Mouse (Mus musculus) MEL (cell line): Measurements from ENCODE around the gene Cnih3.

Experiments used
- JUND ChIP-seq: IDR thresholded peaks from 2 replicates; pipeline ENCODE4 v1.6.1; 2011; ENCODE audit warnings: low read depth, mild to moderate bottlenecking, improper control_type of control experiment, low read length
- MYC ChIP-seq: IDR thresholded peaks from 2 replicates; pipeline ENCODE4 v1.6.1; 2011; ENCODE audit warnings: low read depth, mild to moderate bottlenecking, low read length, improper control_type of control experiment, moderate library complexity
- RAD21 ChIP-seq: IDR thresholded peaks from 2 replicates; pipeline ENCODE4 v1.6.1; 2011; ENCODE audit warnings: mild to moderate bottlenecking, low read depth, low read length, improper control_type of control experiment

DNA sequence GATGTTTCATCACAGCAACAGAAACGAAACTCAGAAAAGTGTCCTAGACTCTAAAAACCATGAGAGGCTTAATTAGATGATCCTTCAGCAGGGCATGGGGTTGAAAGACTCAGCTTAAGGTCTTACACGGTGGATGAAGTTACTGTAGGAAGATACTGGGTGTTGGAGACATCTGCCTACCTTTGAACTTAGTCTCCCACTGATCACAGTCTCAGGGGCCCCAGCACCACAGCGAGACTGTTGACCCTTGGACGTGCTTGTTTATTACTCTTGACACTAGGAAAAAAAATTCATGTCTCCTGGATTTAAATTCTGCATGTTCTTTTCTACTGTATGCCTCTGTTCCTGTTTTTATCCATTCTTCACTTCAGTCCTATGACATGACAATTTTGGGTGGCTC, 11.6 kb downstream of the Cnih3 start:
- TF ChIP-seq RAD21 (no peak), JUND (no peak), MYC (no peak)
